Mouse (Mus musculus) liver, adult 2 months (tissue): Measurements from ENCODE around the gene Dmrt2. TPM values are rescaled to one million over a fixed set of nuclear protein-coding genes. Genes with fewer than 3 reads are reported as not detected.

ENCODE experiments used
- DNase-seq: peaks from one replicate; pipeline ENCODE4 v3.0.0-alpha.2; 2011; ENCODE audit warnings: low read depth, low spot score; ENCODE audit errors: extremely low read depth
- H3K27ac ChIP-seq: fragments of 200-500 bp; replicated peaks from 2 replicates; pipeline ENCODE4 v1.5.1; 2012; ENCODE audit warnings: low read depth, mild to moderate bottlenecking, control low read depth, inconsistent platforms, low read length; ENCODE audit not compliant: insufficient read depth
- H3K27me3 ChIP-seq: fragments of 200-500 bp; 2 replicates; pipeline ENCODE4 v1.6.1; 2012; ENCODE audit warnings: mild to moderate bottlenecking, moderate library complexity, low read length, inconsistent platforms; ENCODE audit not compliant: control insufficient read depth, insufficient read depth
- H3K36me3 ChIP-seq: fragments of 200-500 bp; 2 replicates; pipeline ENCODE4 v1.6.1; 2012; ENCODE audit warnings: low read length, inconsistent platforms; ENCODE audit not compliant: control insufficient read depth, insufficient read depth
- H3K4me1 ChIP-seq: fragments of 200-500 bp; 2 replicates; pipeline ENCODE4 v1.6.1; 2011; ENCODE audit warnings: low read length; ENCODE audit not compliant: control insufficient read depth, insufficient read depth
- H3K4me3 ChIP-seq: fragments of 200-500 bp; 2 replicates; pipeline ENCODE4 v1.5.1; 2011; ENCODE audit warnings: low read depth, mild to moderate bottlenecking, control low read depth, low read length, moderate library complexity; ENCODE audit not compliant: insufficient read depth
- H3K79me2 ChIP-seq: fragments of 200-500 bp; 2 replicates; pipeline ENCODE4 v1.6.1; 2012; ENCODE audit warnings: inconsistent platforms, mild to moderate bottlenecking, low read length, moderate library complexity; ENCODE audit not compliant: control insufficient read depth, insufficient read depth
- H3K9ac ChIP-seq: fragments of 200-500 bp; 2 replicates; pipeline ENCODE4 v1.6.1; 2012; ENCODE audit warnings: low read depth, mild to moderate bottlenecking, control low read depth, inconsistent platforms, low read length
- CTCF ChIP-seq: fragments of 200-500 bp; IDR thresholded peaks from 2 replicates; pipeline ENCODE4 v1.5.1; 2011; ENCODE audit warnings: low read depth, low read length, control low read depth
- POLR2A ChIP-seq: fragments of 200-500 bp; IDR thresholded peaks from 2 replicates; pipeline ENCODE4 v1.6.1; 2011; ENCODE audit warnings: low read length, control low read depth; ENCODE audit not compliant: insufficient read depth; ENCODE audit errors: extremely low read depth
- WGBS: fragments of 180-500 bp; shearing (Covaris S2); methylation state at CpG from one replicate; pipeline ENCODE4 v1.1.7; 2018; 5-methylcytosine and 5-hydroxymethylcytosine counted together
- polyA plus RNA-seq: library from polyadenylated mRNA; depleted of rRNA; stranded (reverse); fragments of >200 nt; gene quantifications from 2 replicates; pipeline ENCODE4 v1.2.3, GENCODE M21; 2012; rRNA removed
- total RNA-seq: library from RNA; depleted of rRNA; stranded (reverse); fragments of >200 nt; gene quantifications from 2 replicates; pipeline ENCODE4 v1.2.3, GENCODE M21; 2014; rRNA removed

The Dmrt2 gene
- total RNA-seq (0.47 and 0.74 TPM in 2 replicates), polyA plus RNA-seq (0.31 and 0.42 TPM in 2 replicates)

DNA sequence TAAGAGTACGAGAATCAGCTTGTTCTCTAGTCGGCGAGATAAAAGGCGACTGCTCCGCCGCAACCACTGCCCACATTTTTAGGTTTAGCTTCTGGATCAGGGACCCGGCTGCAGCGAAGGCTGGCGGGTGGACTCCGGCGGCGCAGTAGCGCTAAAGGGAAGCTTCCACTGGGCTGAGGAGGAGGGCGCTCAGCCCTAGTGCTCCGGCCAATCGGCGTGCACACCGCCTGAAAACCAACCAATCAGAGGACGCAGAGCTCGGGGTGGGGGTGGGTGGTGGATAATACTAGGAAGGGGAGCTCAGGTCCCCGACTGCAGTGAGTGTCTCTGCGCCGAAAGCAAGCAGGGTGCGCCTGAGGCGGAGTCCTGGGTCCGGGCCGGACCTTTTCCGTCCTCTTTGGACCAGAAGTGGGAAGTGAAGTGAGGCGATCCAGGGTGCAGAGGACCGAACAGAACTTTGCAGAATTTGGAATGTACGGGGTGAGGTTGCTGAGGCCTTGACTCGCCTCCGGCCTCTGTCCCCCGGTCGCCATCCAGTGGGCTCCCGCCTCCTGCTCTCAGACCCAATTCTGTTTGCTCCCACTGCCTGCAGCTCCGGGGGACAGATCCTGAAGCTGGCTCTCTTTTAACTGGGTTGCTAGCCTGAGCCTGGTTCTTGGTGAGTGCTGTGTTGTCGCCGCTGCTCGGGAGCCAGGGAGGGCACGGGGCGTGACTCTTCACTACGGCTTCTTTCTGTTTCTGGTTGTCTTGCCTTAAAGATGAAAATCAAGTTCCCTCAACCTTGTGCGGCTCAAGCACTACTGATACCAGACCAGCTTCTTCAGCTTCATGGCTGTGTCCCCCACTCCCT lies at the start of gene Dmrt2:
Dmrt2 (plus strand) TSS at position 311 of the 850 bp plus-strand sequence.
- DNase-seq: peak; percentile 34

DNA sequence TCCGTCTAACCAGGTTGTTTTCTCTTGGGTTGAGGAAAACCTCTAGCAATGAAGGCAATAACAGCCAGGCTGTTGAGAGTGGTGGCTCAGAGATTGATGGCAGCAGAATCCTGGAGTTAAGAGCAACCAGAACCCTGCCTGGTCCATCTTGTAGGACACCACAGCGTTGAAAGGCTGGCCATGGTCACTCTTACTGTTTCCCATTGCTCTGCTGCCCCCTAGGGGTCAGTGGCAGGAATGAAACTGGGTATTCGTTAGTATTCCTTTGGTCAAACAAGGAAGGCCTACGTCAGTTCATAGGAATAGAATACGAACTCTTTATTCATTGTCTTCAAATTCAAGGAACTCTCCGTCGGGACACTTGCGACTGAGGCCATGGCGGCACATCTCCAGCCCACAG lies 43.7 kb upstream of the Dmrt2 start:
- no peaks in the 10 kb centered on the region for H3K27me3 ChIP-seq
- peak; percentile 51 for DNase-seq
- H3K9ac ChIP-seq: no peak overlapping the region
- 14% methylated on average over 9 of the region's 9 CpGs for WGBS
- no peak overlapping the region for H3K4me3 ChIP-seq
- TF ChIP-seq POLR2A (no peak), CTCF (peak; percentile 83)
- no peak overlapping the region for H3K27ac ChIP-seq
- no peaks in the 10 kb centered on the region for H3K4me1 ChIP-seq
- no peaks in the 10 kb centered on the region for H3K36me3 ChIP-seq
- H3K79me2 ChIP-seq: no peaks in the 10 kb centered on the region

More for the DNA sequence above, at the start of gene Dmrt2:
- no peaks in the 10 kb centered on the region for H3K36me3 ChIP-seq
- no peaks in the 10 kb centered on the region for H3K79me2 ChIP-seq
- no peak within 1 kb of the TSS for H3K9ac ChIP-seq
- H3K4me1 ChIP-seq: peaks cover 4% of the 10 kb centered on the region; the same call in 1 of the 2 replicates
- WGBS: 2% methylated on average over 44 of the region's 44 CpGs
- peaks cover 12% of the 10 kb centered on the region for H3K27me3 ChIP-seq
- no peak within 1 kb of the TSS for H3K27ac ChIP-seq
- peak within 1 kb of the TSS; percentile 22 for H3K4me3 ChIP-seq
- TF ChIP-seq CTCF (no peak), POLR2A (no peak)

DNA sequence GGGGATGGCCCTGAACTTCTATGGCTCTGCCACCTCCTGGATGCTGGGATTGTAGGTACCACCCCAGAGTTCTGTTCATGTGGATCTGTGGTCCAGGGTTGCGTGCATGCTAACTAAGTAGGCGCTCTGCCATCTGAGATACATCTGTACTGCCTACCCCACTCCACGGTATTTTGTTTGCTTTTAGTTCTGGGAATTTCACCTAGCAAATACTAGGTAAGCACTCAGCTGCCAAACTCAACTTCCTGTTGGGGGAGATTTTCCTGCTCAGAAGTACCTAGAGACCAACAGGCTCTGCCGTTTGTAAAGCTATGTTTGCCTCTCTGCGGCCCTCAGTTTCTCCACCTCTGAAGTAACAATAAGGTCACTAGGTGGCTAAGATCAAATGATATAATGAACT lies 37.1 kb upstream of the Dmrt2 start:
- no peak for DNase-seq
- 37% methylated on average over 5 of the region's 5 CpGs for WGBS
- Histone ChIP-seq H3K79me2 (no peaks in the 10 kb centered on the region), H3K4me1 (no peaks in the 10 kb centered on the region), H3K4me3 (no peak overlapping the region), H3K27ac (no peak overlapping the region), H3K9ac (no peak overlapping the region), H3K27me3 (no peaks in the 10 kb centered on the region), H3K36me3 (no peaks in the 10 kb centered on the region)
- TF ChIP-seq CTCF (no peak), POLR2A (no peak)

DNA sequence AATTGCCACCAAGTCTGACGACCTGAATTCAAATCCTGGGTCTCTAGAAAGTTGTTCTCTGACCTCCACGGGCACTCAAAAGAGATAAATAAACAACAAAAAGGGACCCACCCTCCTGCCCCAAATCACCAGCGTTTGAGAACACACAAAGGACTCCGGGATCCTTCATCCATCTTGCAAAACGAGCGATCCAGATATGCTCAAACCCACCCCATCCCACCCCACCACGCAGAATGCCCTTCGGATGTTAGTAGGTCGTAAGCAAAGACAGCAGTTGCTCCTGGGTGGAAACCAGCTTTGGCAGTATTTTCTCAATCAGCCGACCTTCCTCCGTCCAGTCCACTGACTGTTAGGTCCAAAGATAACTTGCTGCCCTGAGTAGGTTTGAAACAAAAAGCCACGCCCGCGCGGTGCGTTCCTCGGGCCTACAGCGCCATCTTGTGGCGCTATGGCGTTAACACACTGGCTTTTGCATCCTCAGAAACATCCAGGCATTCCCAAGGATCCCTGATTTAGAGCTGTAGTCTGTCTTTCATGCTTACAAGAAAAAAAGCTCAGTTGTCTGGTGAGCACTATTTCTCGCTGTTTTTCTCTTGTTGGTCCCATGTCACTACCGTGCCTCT lies 36.5 kb upstream of the Dmrt2 start:
- H3K27me3 ChIP-seq: no peaks in the 10 kb centered on the region
- H3K27ac ChIP-seq: no peak overlapping the region
- no peaks in the 10 kb centered on the region for H3K36me3 ChIP-seq
- H3K9ac ChIP-seq: no peak overlapping the region
- H3K79me2 ChIP-seq: no peaks in the 10 kb centered on the region
- TF ChIP-seq POLR2A (no peak), CTCF (peak; percentile 97)
- 13% methylated on average over 22 of the region's 22 CpGs for WGBS
- H3K4me3 ChIP-seq: no peak overlapping the region
- DNase-seq: peak; percentile 56
- no peaks in the 10 kb centered on the region for H3K4me1 ChIP-seq

DNA sequence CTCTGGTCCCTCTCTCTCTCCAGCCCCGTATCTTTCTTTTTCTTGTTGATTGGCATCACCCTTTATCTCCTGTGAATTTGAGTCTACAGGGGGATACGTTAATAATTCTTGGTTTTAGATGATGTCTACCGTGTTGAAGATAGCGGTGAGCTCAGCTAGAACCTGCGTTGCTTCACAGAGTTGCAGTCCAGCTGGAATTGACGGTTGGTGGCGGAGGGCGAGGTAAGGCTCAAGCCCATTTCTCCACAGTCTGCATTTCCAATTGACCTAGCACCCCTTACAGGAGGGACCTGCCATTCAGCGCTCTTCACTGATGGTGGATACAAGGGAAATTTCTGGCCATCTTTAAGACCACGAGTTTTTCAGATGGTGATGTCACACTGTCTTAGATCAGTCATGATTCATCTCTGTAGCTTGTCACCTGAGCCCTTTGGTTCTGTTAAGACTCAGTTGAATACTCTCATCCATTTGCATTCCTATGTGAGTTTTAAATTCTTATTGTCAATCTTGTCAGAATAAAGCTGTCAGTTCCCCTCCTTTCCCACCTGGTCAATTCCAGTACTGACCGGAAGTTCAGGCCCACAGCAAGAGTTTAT lies 33.3 kb upstream of the Dmrt2 start:
- Histone ChIP-seq H3K79me2 (no peaks in the 10 kb centered on the region), H3K36me3 (no peaks in the 10 kb centered on the region), H3K9ac (no peak overlapping the region), H3K4me1 (no peaks in the 10 kb centered on the region), H3K27ac (no peak overlapping the region), H3K27me3 (no peaks in the 10 kb centered on the region), H3K4me3 (no peak overlapping the region)
- WGBS: 79% methylated on average over 11 of the region's 11 CpGs
- TF ChIP-seq POLR2A (no peak), CTCF (no peak)
- DNase-seq: no peak

DNA sequence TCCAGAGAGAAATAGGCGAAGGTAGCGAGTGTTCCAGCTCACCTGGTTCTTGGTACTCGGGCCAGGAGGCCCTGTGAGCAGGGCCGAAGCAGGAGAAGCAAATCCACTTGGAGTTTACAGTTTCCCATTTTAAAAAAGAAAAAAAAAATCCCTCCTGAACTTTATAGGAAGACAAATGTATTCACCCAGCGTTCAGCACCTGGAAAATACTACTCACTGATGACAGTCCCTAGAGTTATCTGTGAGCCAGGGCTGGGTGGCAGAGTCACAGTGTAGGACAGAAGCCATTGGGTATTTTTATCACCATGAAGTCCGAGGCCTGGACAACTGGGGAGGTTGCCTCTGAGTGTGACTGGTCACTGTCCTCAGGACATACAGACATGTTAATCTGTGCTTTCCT lies 30.4 kb upstream of the Dmrt2 start:
- no peak for TF ChIP-seq CTCF
- TF ChIP-seq POLR2A: no peak
- no peaks in the 10 kb centered on the region for H3K36me3 ChIP-seq
- no peak overlapping the region for H3K4me3 ChIP-seq
- H3K79me2 ChIP-seq: no peaks in the 10 kb centered on the region
- H3K27me3 ChIP-seq: no peaks in the 10 kb centered on the region
- no peaks in the 10 kb centered on the region for H3K4me1 ChIP-seq
- no peak overlapping the region for H3K27ac ChIP-seq
- 79% methylated on average over 6 of the region's 6 CpGs for WGBS
- DNase-seq: no peak
- no peak overlapping the region for H3K9ac ChIP-seq
